9 mouse cellular contexts compared by ENCODE assay signal in genomic region chr8:105613037-105613436, GRCm38 (mm10). TPM values are rescaled to one million over a fixed set of nuclear protein-coding genes. Genes with fewer than 3 reads are reported as not detected.
A peak's percentile ranks its signal among the peaks of the same experiment; 100 is the strongest.
DNase-seq lines count a peak whose midpoint lies in the region; ATAC-seq and TF ChIP-seq lines count a peak whose summit lies in the region.
"Had no signal": no experiment of that assay in that cellular context is flagged by ENCODE, and none has a peak within 500 bp of the region (broad histone marks: within the 10 kb centered on the region; RNA-seq: fewer than 3 reads in every experiment).

No protein-coding gene starts in this region.

- peaks cover 6% of the 10 kb centered on the region for H3K4me1 ChIP-seq in embryonic facial prominence, embryonic 14.5 days (ENCODE audit: control insufficient read depth, insufficient read depth, low read length)
- peaks cover 0 to 16% of the 10 kb centered on the region in 2 experiments for H3K4me1 ChIP-seq in heart, embryonic 14.5 days (ENCODE audit: control insufficient read depth in 2 of 2, insufficient read depth in 2 of 2, low read length in 2 of 2)

- DNase-seq in left cerebral cortex, adult 2 months (ENCODE audit: extremely low spot score in 1 of 2, low spot score in 2 of 2), result peak in 1 of 2 experiments; percentile 29
- DNase-seq in left cerebral cortex, adult 8-10 months (ENCODE audit: low spot score in 2 of 2), result no peak
- no peak for DNase-seq in embryonic facial prominence, embryonic 14.5 days (ENCODE audit: low spot score)
- DNase-seq in kidney, postnatal 14 days, result peak; percentile 76
- DNase-seq in lung, postnatal 4 days, result peak; percentile 74 to 81
- DNase-seq in urinary bladder, postnatal 14 days (ENCODE audit: low spot score), result peak; percentile 56
- no peak for DNase-seq in left cerebral cortex, adult 11 months (ENCODE audit: low spot score)

- H3K4me2 ChIP-seq in embryonic facial prominence, embryonic 14.5 days (ENCODE audit: low read depth, low read length), result peak overlapping the region; percentile 98
- H3K4me2 ChIP-seq in heart, embryonic 14.5 days (ENCODE audit: low read length), result peak overlapping the region; percentile 93

- H3K4me3 ChIP-seq in left cerebral cortex, adult 2 months, result peak overlapping the region; percentile 30
- peak overlapping the region; percentile 51 for H3K4me3 ChIP-seq in embryonic facial prominence, embryonic 14.5 days (ENCODE audit: low read depth, low read length)
- H3K4me3 ChIP-seq in heart, embryonic 14.5 days (ENCODE audit: control insufficient read depth in 1 of 2, insufficient read depth in 1 of 2, low read depth in 1 of 2, low read length in 2 of 2), result peak overlapping the region; percentile 52

- peak overlapping the region; percentile 31; the same call in 1 of the 2 replicates for H3K9ac ChIP-seq in embryonic facial prominence, embryonic 14.5 days (ENCODE audit: low read depth, low read length)
- peak overlapping the region; percentile 39; the same call in 1 of the 2 replicates for H3K9ac ChIP-seq in heart, embryonic 14.5 days (ENCODE audit: low read length)

- 0 out of 2 replicates have a peak, but pooled peaks have one; percentile 17 for ATAC-seq in embryonic facial prominence, embryonic 14.5 days (ENCODE audit: low read depth)
- no peak for ATAC-seq in heart, embryonic 14.5 days (ENCODE audit: insufficient number of reproducible peaks, insufficient read depth, low FRiP score, low read depth)

- WGBS in embryonic facial prominence, embryonic 14.5 days, result 4% methylated on average over 20 of the region's 20 CpGs
- WGBS in heart, embryonic 14.5 days, result 5% methylated on average over 20 of the region's 20 CpGs

- intact Hi-C loops in left cerebral cortex, adult 2 months (cut with DNase I), result no loop called here

- H3K27me3 ChIP-seq in embryonic facial prominence, embryonic 14.5 days (replicated peaks; ENCODE audit: control insufficient read depth, insufficient read depth, low read length), result peaks cover 14% of the 10 kb centered on the region; the same call in 1 of the 2 replicates
- H3K27me3 ChIP-seq in heart, embryonic 14.5 days (ENCODE audit: control insufficient read depth, insufficient read depth, low read length), result no peaks in the 10 kb centered on the region

- H3K9me3 ChIP-seq in embryonic facial prominence, embryonic 14.5 days (ENCODE audit: control insufficient read depth, low read length), result no peaks in the 10 kb centered on the region
- H3K9me3 ChIP-seq in heart, embryonic 14.5 days (ENCODE audit: control insufficient read depth, low read length), result no peaks in the 10 kb centered on the region

- H3K27ac ChIP-seq in left cerebral cortex, adult 2 months, result peak overlapping the region; percentile 56; the same call in 1 of the 2 replicates
- no peak overlapping the region for H3K27ac ChIP-seq in embryonic facial prominence, embryonic 14.5 days (replicated peaks; ENCODE audit: low read depth, low read length)
- H3K27ac ChIP-seq in heart, embryonic 14.5 days (replicated peaks in 1 of 2; ENCODE audit: control insufficient read depth in 1 of 2, insufficient read depth in 1 of 2, low read depth in 2 of 2, low read length in 2 of 2), result peak overlapping the region in 1 of 2 experiments; percentile 19; a peak in 1 of 4 replicates

- peaks cover 32% of the 10 kb centered on the region for H3K36me3 ChIP-seq in embryonic facial prominence, embryonic 14.5 days (ENCODE audit: control insufficient read depth, insufficient read depth, low read length)
- peaks cover 40% of the 10 kb centered on the region for H3K36me3 ChIP-seq in heart, embryonic 14.5 days (ENCODE audit: control insufficient read depth, insufficient read depth, low read length)

- no peak for TF ChIP-seq CTCF in left cerebral cortex, adult 2 months (IDR thresholded peaks at IDR 0.05)

RNA-seq across cellular contexts. Expression of gene Ripor1, which starts 8.0 kb away (rescaled TPM):
- 10 to 100 TPM; 81.0 to 91.4 TPM for total RNA-seq in left cerebral cortex, adult 2 months (2021)
- 10 to 100 TPM; 65.5 to 70.5 (median 67.3) TPM for total RNA-seq in left cerebral cortex, adult 8-10 months (2022)
- polyA plus RNA-seq in embryonic facial prominence, embryonic 14.5 days (2014; fragmentation: Nextera tagmentation; extraction: Ambion mirVana), result 22.4 and 23.6 TPM in 2 replicates
- 25.7 and 25.8 TPM in 2 replicates for polyA plus RNA-seq in heart, embryonic 14.5 days (2014; fragmentation: Nextera tagmentation; extraction: Ambion mirVana)

RNA-seq across cellular contexts. Expression of gene Ctcf, which starts 23.3 kb away (rescaled TPM):
- total RNA-seq in left cerebral cortex, adult 2 months (2021), result 10 to 100 TPM; 67.4 to 70.2 TPM
- total RNA-seq in left cerebral cortex, adult 8-10 months (2022), result 10 to 100 TPM; 65.3 to 80.8 (median 68.8) TPM
- polyA plus RNA-seq in embryonic facial prominence, embryonic 14.5 days (2014; fragmentation: Nextera tagmentation; extraction: Ambion mirVana), result 80.9 and 82.5 TPM in 2 replicates
- polyA plus RNA-seq in heart, embryonic 14.5 days (2014; fragmentation: Nextera tagmentation; extraction: Ambion mirVana), result 54.7 and 62.5 TPM in 2 replicates

RNA-seq across cellular contexts. Expression of gene Agrp, which starts 24.2 kb away (rescaled TPM):
- total RNA-seq in left cerebral cortex, adult 2 months (2021), result not detected
- not detected for total RNA-seq in left cerebral cortex, adult 8-10 months (2022)
- polyA plus RNA-seq in embryonic facial prominence, embryonic 14.5 days (2014; fragmentation: Nextera tagmentation; extraction: Ambion mirVana), result 1.7 and 1.9 TPM in 2 replicates
- polyA plus RNA-seq in heart, embryonic 14.5 days (2014; fragmentation: Nextera tagmentation; extraction: Ambion mirVana), result 0.54 TPM in 2 replicates
- total RNA-seq: layer of hippocampus, postnatal 36 days had no signal

RNA-seq across cellular contexts. Expression of gene Atp6v0d1, which starts 47.2 kb away (rescaled TPM):
- 100 to 1,000 TPM; 288 to 319 TPM for total RNA-seq in left cerebral cortex, adult 2 months (2021)
- 100 to 1,000 TPM; 297 to 314 (median 303) TPM for total RNA-seq in left cerebral cortex, adult 8-10 months (2022)
- 92.7 and 102 TPM in 2 replicates for polyA plus RNA-seq in embryonic facial prominence, embryonic 14.5 days (2014; fragmentation: Nextera tagmentation; extraction: Ambion mirVana)
- 59.1 and 64.5 TPM in 2 replicates for polyA plus RNA-seq in heart, embryonic 14.5 days (2014; fragmentation: Nextera tagmentation; extraction: Ambion mirVana)

Comparison
In these comparisons a context has a peak if more than half of its experiments do, and no peak if none do; other contexts are left out.
1. DNase-seq: peak in kidney, postnatal 14 days (single experiment), lung, postnatal 4 days (2 of 2) and urinary bladder, postnatal 14 days (single experiment); none in left cerebral cortex, adult 8-10 months (0 of 2), embryonic facial prominence, embryonic 14.5 days (single experiment) and left cerebral cortex, adult 11 months (single experiment).
2. Peak in every context shown above with its lines, with median percentiles within 50 percentile points of each other: H3K4me3 ChIP-seq.